Mouse (Mus musculus): ENCODE results near the gene Pml. TPM values are rescaled to one million over a fixed set of nuclear protein-coding genes. Genes with fewer than 3 reads are reported as not detected.

Gene Pml
- polyA plus RNA-seq, 1 experiment: 71.3 TPM

- Histone ChIP-seq H3K4me1 (ENCODE audit: control insufficient read depth, insufficient read depth, low read length) (peaks cover 3% of the 10 kb centered on the region), H3K4me3 (ENCODE audit: insufficient read depth, low read length) (no peak overlapping the region), H3K27ac (ENCODE audit: insufficient read depth, low read depth, low read length) (no peak overlapping the region)
- TF ChIP-seq CTCF (IDR thresholded peaks at IDR 0.05; ENCODE audit: low read depth, low read length) (0 out of 2 replicates have a peak, but pooled peaks have one; percentile 24), POLR2A (IDR thresholded peaks at IDR 0.05; ENCODE audit: borderline replicate concordance, low read depth, low read length) (no peak)
Observed at GRCm38 (mm10) chr9:58220218-58220903, 29.2 kb downstream of the Pml start.

DNA sequence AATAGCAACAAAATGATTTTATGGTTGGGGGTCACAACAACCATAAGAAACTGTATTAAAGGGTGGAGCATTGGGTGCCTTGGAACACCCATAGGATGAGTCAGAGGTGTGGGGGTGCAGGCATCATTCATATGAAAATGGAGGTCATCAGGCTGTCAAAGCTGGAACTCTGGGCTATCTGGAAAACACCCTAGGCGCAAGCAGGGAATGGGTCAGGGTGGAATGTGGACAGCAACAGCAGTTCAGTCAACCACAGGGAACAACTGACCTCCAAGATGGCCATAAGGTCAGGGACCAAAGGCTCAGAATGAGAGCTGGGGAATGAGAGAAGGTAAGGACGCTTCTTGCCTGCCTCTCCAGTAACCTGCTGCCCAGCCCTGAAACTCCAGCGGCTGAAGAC is 31.0 kb downstream of the Pml start:
- no peak for TF ChIP-seq CTCF (IDR thresholded peaks at IDR 0.05; ENCODE audit: low read depth, low read length)
- Histone ChIP-seq H3K4me1 (ENCODE audit: control insufficient read depth, insufficient read depth, low read length) (no peaks in the 10 kb centered on the region), H3K27ac (ENCODE audit: insufficient read depth, low read depth, low read length) (no peak overlapping the region), H3K4me3 (ENCODE audit: insufficient read depth, low read length) (no peak overlapping the region)

- H3K27ac ChIP-seq (ENCODE audit: insufficient read depth, low read depth, low read length): no peak overlapping the region
- peak; percentile 33 for TF ChIP-seq CTCF (IDR thresholded peaks at IDR 0.05; ENCODE audit: low read depth, low read length)
- no peak for TF ChIP-seq POLR2A (IDR thresholded peaks at IDR 0.05; ENCODE audit: borderline replicate concordance, low read depth, low read length)
- no peaks in the 10 kb centered on the region for H3K4me1 ChIP-seq (ENCODE audit: control insufficient read depth, insufficient read depth, low read length)
- no peak overlapping the region for H3K4me3 ChIP-seq (ENCODE audit: insufficient read depth, low read length)
Observed at GRCm38 (mm10) chr9:58216402-58216801, 33.2 kb downstream of the Pml start.

DNA sequence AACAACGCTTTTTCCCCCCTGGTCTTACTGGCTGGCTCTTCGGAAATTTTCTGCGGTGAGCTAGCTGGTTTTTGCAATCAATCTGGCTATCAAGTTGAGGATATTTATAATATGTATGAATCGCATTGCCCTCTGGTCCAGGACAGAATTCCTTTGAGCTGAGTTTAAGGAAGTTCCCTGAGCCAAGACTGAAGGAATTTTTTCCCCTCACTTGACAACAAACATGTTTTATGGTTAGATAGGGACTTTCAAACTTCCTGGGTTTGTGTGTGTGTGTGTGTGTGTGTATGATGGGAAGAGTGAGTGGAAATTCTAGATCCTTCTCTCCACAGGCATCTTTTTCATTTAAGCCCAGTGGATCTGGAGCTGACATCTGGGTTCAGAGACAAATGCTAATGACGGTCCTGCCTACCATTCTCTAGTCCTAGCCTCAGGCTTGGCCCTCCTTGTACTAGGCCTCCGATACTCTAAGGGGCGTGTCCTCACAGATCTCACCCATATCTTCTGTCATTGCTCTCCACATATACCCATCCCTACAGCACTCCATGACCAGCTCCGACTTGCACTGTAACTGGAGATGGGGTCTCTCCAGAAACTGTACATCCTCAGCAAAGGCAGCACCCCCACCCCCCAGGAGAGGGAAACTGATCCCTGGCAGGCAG is 34.9 kb downstream of the Pml start:
- Histone ChIP-seq H3K4me3 (ENCODE audit: insufficient read depth, low read length) (no peak overlapping the region), H3K4me1 (ENCODE audit: control insufficient read depth, insufficient read depth, low read length) (peaks cover 12% of the 10 kb centered on the region), H3K27ac (ENCODE audit: insufficient read depth, low read depth, low read length) (no peak overlapping the region)
- TF ChIP-seq POLR2A (IDR thresholded peaks at IDR 0.05; ENCODE audit: borderline replicate concordance, low read depth, low read length) (no peak), CTCF (IDR thresholded peaks at IDR 0.05; ENCODE audit: low read depth, low read length) (no peak)

- peaks cover 15% of the 10 kb centered on the region for H3K4me1 ChIP-seq (ENCODE audit: control insufficient read depth, insufficient read depth, low read length)
Observed at GRCm38 (mm10) chr9:58213865-58214264, 35.7 kb downstream of the Pml start.

DNA sequence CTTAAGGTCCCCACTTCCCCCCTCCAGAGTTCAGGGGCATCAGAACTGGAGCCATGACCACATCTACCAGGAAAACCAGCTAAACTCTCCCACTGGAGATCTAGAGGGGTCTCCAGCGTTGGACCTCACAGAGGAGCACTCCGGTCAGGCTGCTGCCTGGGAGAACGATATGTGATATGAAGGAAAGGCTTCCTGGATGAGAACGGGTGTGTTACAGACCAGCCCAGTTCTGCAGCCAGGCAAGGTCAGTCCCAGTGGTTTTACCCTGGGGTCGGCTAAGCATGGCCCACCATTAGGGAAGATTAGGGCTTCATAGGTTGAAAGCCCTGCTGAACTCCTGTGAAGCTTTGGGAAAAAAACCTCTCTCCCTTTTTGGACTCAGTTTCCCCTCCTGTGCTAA is 36.2 kb downstream of the Pml start:
- peaks cover 15% of the 10 kb centered on the region for H3K4me1 ChIP-seq (ENCODE audit: control insufficient read depth, insufficient read depth, low read length)
- TF ChIP-seq CTCF (IDR thresholded peaks at IDR 0.05; ENCODE audit: low read depth, low read length) (no peak), POLR2A (IDR thresholded peaks at IDR 0.05; ENCODE audit: borderline replicate concordance, low read depth, low read length) (no peak)

More at GRCm38 (mm10) chr9:58213865-58214264, 35.7 kb downstream of the Pml start:
- no peak for TF ChIP-seq POLR2A (IDR thresholded peaks at IDR 0.05; ENCODE audit: borderline replicate concordance, low read depth, low read length)
- Histone ChIP-seq H3K27ac (ENCODE audit: insufficient read depth, low read depth, low read length) (no peak overlapping the region), H3K4me3 (ENCODE audit: insufficient read depth, low read length) (no peak overlapping the region)

DNA sequence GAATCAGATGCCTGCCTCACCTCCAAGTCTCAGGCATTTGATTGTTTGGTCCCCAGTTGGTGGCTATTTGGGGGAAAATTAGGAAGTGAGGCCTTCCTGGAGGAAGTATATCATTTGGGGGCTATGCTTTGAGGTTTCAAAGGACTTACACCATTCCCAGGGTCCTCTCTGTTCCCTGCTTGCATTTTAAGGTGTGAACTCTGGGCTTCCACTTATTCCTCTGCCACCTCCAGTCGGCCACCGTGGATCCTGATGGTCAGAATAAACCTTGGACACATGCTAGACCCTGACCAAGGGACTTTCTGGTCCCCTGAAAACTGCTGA is 39.3 kb downstream of the Pml start:
- Histone ChIP-seq H3K4me3 (ENCODE audit: insufficient read depth, low read length) (no peak overlapping the region), H3K27ac (ENCODE audit: insufficient read depth, low read depth, low read length) (peak overlapping the region; percentile 80), H3K4me1 (ENCODE audit: control insufficient read depth, insufficient read depth, low read length) (peaks cover 15% of the 10 kb centered on the region)
- no peak for TF ChIP-seq CTCF (IDR thresholded peaks at IDR 0.05; ENCODE audit: low read depth, low read length)
- no peak for TF ChIP-seq POLR2A (IDR thresholded peaks at IDR 0.05; ENCODE audit: borderline replicate concordance, low read depth, low read length)

More for the DNA sequence above, 36.2 kb downstream of the Pml start:
- Histone ChIP-seq H3K4me3 (ENCODE audit: insufficient read depth, low read length) (no peak overlapping the region), H3K27ac (ENCODE audit: insufficient read depth, low read depth, low read length) (no peak overlapping the region)

DNA sequence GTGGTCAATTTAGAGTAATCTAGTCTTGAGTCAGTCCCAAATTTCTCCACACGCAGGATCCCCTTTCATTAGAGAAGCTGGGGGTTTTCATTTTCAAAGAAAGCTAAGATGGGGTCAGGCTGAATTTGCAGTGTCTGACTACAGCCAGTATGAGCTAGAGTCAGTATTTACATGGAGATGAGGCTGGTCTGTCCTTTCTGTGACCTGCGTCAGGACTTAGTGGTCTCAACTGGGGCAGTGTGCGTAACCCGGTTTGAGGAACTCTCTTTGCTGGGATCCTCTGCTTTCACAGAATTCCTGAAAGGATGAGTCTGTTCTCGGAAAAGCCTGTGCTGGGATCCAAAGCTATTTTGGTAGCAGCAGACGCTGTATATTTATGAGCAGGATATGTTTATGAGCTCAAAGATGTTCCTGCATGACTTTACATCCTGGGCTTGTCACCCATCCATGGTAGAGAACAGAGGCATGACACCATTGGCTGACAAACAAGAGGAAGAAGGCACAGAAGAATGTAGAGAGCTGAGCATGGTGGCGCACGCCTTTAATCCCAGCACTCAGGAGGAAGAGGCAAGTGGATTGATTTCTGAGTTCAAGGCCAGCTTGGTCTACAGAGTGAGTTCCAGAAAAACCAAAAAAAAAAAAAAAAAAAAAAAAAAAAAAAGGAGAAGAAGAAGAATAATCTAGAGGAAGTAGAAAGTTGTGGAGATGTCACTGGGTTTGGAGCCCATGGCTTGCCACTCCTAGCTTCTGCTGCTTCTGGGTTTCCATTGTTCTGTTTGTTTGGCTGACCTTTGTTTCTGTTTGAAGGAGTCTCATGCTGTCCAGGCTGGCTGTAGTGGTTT is 39.9 kb downstream of the Pml start:
- peak overlapping the region; percentile 80 for H3K27ac ChIP-seq (ENCODE audit: insufficient read depth, low read depth, low read length)
- H3K4me1 ChIP-seq (ENCODE audit: control insufficient read depth, insufficient read depth, low read length): peaks cover 15% of the 10 kb centered on the region
- no peak for TF ChIP-seq CTCF (IDR thresholded peaks at IDR 0.05; ENCODE audit: low read depth, low read length)
- TF ChIP-seq POLR2A (IDR thresholded peaks at IDR 0.05; ENCODE audit: borderline replicate concordance, low read depth, low read length): no peak
- H3K4me3 ChIP-seq (ENCODE audit: insufficient read depth, low read length): no peak overlapping the region

DNA sequence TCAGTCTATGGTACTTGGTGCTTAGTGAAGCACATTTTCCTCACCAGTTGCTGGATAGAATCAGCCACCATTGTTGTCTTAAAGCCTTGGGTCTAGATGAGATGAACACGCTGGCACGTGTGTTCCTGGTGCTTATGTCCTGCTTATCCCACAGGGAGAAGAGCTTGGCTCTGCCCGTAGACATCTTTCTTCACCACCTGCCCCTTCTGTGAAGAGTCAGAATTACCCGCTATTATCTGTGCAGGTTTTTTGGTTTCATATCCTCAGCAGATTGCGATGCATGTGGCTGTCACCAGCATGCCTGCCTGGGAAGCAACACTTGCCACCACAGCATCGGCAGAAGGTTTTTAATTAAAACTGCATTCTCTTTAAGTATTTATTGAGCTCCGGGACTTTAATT is 43.6 kb downstream of the Pml start:
- peaks cover 15% of the 10 kb centered on the region for H3K4me1 ChIP-seq (ENCODE audit: control insufficient read depth, insufficient read depth, low read length)
- H3K27ac ChIP-seq (ENCODE audit: insufficient read depth, low read depth, low read length): no peak overlapping the region
- TF ChIP-seq POLR2A (IDR thresholded peaks at IDR 0.05; ENCODE audit: borderline replicate concordance, low read depth, low read length) (no peak), CTCF (IDR thresholded peaks at IDR 0.05; ENCODE audit: low read depth, low read length) (no peak)
- H3K4me3 ChIP-seq (ENCODE audit: insufficient read depth, low read length): no peak overlapping the region

Data from bone marrow macrophage, adult 2 months (primary cell).